Mouse (Mus musculus): ENCODE results near the gene Rrn3.
A peak's percentile ranks its signal among the peaks of the same experiment; 100 is the strongest.
"Not testable (repeated sequence)": the region's sequence is repeated elsewhere in the genome, so short reads cannot be mapped to it uniquely, and the experiment has no call there.

Gene Rrn3

DNA sequence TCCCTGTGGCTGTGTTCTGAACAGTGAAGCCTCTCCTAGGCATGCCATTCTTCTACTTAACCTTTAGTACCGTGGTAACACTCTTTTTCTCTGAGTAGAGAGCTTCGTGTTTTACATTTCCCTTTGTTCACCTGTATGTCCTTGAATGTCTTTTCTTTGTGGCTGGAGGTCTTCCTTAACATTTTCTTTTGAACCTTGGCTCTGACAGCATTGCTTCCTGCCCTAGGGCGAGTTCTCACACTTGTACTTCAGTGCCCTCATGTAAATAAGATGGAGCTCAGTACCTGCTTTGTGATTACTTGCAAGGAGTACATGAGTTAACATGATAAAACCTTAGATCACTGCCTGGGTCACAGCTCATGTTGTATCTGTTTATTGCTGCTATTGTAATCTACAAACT lies 5.4 kb downstream of the Rrn3 start:
- DNase-seq (ENCODE audit: low spot score in 2 of 2): no peak

DNA sequence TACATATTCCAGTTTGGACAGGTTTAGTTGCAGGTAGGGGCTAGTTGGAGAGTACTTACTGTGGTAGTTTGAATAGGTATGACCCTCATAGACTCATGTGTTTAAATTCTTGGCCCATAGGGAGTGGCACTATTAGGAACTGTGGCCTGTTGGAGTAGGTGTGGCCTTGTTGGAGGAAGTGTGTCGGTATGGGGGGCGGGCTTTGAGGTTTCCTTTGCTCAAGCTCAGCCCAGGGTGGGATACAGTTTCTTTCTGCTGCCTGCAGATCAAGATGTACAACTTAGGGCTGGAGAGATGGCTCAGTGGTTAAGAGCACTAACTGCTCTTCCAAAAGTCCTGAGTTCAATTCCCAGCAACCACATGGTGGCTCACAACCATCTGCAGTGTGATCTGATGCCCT lies 12.9 kb downstream of the Rrn3 start:
- not testable (repeated sequence) for DNase-seq (ENCODE audit: low spot score in 2 of 2)

DNA sequence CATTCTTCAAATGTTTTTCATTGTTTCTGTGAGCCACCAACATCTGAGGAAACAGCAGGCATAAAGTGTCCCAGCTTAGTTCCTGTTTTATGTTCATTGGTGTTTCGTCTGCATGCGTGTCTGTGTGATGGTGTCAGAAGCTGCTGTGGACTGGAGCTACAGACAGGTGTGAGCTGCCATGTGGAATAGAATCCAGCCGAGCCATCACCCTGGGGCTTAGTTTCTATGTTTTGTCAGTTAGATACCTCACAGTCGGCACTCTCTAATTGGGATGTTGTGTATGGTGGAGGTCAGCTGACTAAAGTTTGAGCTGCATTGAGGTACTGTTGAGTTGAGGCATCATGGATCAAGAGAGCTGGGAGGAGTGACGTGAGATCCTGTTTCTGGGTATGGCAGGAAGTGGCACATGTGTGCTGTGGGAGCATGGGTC lies 16.3 kb downstream of the Rrn3 start:
- peak; percentile 16 to 43 for DNase-seq (ENCODE audit: low spot score in 2 of 2)

DNA sequence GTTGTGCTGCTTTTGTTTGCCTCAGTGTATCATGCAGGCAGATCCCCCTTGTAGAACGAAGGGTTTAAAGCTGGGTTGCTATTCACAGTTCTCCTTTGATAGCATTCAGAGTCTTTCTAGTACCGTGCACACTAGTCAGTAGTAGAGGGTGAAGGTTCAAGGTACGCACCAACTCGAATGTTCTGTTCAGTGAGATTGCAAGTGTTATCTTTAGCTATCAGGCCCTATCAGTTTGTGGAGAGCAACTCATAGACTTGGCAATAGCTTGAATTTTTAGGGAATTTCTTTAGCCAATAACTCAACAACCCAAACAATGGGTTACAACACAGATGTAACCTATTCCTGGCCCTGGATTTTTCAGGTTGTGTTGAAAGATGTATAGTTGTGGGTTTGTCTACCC lies 20.7 kb downstream of the Rrn3 start:
- DNase-seq (ENCODE audit: low spot score in 2 of 2): no peak

DNA sequence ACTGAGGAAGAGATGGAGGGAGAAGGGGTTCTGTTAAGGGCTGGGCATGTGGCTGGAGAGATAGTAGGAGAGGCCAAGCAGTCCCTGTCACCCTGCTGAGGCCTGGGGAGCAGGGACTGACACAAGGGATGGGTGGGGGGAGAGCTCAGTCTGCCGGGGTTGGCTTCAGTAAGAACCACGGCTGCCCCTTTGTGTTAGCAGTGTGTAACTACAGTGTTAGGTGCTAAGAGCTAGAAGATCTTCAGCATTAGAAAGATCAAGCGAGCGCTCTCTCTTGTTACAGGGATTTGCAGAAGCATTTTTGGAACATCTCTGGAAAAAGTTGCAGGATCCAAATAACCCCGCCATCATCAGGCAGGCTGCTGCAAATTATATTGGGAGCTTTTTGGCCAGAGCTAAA lies 24.2 kb downstream of the Rrn3 start:
- no peak for DNase-seq (ENCODE audit: low spot score in 2 of 2)

DNA sequence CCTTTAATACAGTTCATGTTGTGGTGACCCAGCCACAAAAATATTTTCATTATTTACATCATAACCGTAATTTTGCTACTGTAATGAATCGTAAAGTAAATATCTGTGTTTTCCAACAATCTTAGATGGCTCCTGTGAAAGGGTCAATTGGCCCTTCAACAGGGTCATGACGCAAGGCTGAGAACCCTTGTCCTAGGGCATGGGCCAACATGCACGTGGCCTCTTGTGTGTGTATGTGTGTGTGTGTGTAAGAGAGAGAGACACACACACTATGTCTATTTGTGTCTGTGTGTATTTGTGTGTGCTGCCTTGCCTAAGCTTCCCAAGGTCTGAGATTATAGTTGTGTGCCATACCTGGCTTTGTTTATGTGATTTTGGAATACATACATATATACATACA lies 27.1 kb downstream of the Rrn3 start:
- no peak for DNase-seq (ENCODE audit: low spot score in 2 of 2)

DNA sequence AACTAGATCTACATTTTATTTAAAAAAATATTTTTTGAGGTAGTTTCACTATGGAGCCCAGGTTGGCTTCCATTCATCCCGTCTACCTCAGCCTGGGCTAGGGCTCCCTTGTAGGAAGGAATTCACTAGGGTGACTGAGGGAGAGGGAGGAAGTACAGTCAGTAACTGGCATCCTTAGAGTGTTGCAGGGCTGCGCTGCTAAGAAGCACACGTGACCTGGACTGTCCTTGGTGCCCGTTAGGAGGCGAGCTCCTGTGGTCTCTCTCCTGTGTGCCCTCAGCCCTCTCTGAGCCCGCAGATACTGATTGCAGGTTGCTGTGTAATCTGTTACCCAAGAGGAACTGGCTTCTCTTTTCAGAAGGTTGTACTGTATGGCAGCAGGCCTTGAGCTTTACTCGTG lies 27.9 kb downstream of the Rrn3 start:
- DNase-seq (ENCODE audit: low spot score in 2 of 2): no peak

DNA sequence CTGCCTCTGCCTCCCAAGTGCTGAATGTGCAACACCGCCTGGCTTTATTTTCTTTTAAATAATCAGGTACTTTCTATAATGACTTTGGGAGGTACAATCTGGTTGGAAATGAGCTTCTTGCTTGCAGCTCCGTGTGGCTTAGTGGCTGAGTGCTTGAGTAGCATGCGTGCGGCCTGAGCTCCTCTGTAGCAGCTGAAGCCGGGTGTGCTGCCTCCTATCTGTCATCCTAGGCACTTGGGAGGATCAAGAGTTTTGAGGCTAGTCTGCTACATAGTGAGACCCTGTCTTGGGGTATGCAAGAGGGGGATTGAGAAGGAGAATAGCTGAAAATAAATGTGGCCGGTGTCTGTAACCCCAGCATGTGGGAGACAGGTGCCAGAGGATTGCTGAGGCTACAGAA lies 31.6 kb downstream of the Rrn3 start:
- DNase-seq (ENCODE audit: low spot score in 2 of 2): no peak

DNA sequence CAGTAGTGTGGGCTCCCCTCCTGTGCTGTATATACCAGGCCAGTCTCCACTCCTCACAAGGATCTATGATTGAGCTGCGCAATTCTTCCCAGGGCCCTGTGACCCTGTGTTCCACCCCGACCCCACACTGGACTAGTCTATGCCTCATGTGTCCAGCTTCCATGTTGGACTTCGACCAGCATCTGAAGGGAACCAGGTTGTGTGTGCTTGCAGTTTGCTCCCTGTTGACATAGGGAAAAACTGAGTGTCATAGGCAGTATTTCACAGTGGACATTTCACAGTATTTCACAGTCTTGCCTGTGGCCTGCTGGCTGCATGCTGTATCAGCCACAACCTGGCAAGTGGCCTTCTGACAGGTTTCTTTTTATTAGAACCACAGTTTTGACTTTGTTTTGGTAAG lies 32.7 kb downstream of the Rrn3 start:
- DNase-seq (ENCODE audit: low spot score in 2 of 2): no peak

DNA sequence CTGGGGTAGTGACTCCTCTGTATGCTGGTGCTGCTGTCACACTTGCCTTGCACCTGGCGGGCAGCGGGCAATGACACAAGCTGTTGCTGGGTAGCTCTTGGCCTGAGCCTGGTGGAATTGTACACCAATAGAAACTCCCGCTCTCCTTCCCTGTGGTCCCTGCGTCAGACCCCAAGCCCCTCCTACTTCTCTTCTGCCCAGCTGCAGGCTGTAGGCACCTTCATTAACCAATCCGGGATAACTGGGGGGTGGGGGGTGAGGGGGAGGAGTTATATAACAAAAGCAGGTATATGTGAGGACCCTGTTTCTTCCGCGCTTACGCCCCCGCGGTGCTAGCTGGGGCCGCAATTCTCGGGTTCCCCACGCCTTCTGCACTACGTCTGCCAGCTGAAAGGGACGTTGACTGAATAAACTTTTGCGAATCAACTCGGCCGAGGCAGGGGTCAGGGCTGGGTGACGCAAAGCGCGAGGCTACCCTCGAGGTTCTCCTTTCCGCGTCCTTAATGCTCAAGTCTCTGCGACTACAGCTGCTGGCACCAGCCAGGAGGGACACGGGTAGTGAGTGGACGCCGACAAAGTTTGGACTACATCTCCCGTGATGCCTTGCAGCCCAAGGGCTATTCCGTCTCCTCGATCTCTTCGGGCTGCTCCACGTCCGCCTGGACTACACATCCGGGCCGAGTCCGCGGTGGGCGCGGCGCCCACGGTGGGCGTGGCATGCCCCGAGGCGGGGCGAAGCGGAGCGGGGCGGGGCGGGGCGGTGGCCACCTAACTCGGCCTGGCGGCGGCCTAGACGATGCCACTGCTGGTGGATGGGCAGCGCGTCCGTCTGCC lies 38.3 kb downstream of the Rrn3 start, which contains the start of gene Ntan1:
Ntan1 (plus strand) TSS at position 286 of the 834 bp plus-strand sequence.
- DNase-seq (ENCODE audit: low spot score in 2 of 2): peak; percentile 93 to 94

DNA sequence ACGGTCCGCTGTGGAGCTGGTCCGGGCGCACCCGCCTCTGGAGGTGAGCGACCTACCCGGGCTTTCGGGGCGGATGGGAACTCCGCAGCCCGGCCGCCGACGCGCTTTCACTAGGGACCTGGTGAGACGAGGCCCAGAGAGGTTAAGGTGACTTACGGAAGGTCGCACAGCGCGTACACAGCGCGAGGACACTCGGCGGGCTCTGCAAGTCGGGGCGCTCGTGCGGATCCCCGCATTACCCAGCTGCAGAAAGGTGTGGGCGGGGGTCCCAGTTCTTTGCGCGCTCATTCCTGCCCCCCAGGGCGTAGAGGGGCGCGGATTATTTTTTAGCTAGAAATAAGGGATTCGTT lies 38.9 kb downstream of the Rrn3 start:
- no peak for DNase-seq (ENCODE audit: low spot score in 2 of 2)

DNA sequence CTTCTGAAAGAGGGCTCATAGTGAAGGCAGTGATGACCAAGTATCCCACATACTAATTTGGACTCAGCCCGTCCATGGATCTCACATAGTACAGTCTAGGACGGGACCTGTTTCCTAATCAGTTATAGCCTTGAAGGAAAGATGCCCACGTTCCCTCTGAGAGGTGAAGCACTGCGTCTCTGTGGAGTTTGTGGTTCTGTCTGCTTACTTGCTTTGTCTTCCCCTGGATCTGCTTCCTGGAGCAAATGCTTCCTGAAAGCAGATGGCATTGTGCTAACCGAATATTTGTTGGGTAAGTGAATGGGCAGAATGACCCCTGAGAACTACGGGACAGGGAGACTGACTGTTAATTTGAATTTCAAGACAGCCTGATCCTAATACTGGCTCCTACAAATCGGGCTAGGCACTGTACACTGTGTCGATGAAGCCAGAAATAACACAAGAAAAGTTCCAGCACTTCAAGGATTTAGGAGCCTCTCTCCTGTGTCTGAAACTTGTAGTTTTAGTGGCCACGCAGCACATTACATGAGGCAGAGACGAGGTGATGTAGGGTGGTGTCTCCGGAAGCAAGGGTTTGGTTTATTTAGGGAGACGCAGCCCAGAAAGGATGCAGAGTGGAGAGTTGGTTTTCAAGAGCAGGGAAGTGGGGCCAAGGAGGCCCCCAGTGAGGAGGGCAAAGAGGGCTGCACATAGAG lies 39.4 kb downstream of the Rrn3 start:
- DNase-seq (ENCODE audit: low spot score in 2 of 2): peak in 1 of 2 experiments; percentile 7

DNA sequence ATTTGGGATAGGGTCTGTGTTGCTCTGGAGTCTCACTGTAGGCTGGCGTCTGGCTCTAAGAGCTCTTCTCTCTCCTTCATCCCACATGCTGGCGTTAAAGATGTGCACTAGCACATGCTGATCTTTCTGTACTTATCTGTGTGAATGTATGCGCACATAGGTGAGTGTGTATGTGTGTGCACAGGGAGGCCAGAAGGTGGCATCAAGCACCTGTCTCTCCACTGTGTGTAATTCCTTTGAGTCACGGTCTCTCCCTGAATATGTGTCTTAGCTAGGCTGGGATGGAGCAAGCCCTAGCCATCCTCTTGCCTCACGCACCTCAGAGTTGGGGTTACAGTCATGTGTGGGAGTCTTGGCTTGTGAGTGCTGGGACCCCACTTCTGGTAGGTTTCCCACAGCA lies 40.3 kb downstream of the Rrn3 start:
- DNase-seq (ENCODE audit: low spot score in 2 of 2): no peak

DNA sequence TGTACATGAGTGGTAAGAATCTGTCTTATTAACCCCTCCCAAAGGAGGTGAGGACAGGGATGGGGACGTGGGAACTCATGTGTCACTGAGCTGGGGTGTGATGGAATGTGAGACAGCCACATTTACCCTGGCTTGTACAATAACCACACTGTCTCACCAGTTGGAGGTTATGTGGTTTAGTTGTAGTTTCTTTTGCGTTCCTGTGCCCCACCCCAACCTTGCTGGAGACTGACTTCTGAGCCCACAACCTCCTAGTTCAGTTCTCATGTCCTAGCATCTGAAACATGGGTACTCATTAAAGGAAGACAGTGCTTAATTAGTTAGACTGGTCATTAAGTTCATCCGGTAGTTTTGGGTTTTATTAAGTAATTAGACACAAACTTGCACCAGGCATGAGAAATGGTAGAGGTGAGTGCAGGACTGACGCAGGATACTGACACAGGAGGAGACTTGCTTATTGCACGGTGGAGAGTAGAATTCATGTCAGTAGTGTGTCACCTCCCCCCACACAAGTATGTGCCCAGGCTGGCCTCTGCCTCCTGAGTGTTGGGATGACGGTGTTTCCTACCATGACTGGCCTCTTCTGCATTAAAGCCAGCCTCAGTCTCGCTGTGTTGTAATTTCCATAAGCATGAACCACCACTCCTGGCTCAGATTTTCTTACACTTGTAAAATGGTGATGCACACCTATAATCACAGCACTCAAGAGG lies 45.4 kb downstream of the Rrn3 start:
- no peak for DNase-seq (ENCODE audit: low spot score in 2 of 2)

DNA sequence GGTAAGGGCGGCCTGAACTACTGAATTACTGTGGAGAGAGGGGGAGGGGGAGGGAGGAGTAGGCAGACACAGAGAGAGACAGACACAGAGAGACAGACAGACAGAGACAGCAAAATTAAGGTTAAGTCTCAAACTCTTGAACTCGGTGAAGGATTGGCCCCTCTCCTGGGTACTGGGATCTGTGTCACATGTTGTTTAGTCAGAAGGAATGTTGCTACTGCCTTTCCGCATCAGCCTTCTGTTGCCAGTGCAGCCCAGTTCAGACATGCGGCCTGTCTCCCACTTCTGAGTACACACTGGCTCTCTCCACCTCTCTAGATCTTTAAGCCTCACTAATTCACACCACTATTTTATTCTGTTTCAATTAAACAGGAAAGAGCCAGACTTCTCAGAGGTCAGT lies 46.0 kb downstream of the Rrn3 start:
- no peak for DNase-seq (ENCODE audit: low spot score in 2 of 2)

DNA sequence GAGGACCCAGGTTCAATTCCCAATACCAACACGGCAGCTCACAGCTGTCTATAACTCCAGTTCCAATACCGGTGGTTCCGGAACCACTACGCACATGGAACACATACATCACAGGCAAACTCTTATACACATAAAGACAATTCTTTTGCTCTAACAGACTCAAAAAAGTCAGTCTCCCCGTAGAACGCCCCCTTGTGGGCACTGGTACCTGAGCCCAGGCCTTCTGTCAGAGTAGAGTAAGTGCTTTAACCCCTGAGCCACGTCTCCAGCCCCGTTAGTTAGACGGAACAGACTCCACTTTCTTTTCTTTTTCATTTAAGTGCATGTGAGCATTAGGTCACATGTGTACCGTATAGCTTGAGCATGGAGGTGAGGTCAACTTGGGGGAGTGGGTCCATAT lies 49.9 kb downstream of the Rrn3 start:
- peak in 1 of 2 experiments; percentile 18 for DNase-seq (ENCODE audit: low spot score in 2 of 2)

DNA sequence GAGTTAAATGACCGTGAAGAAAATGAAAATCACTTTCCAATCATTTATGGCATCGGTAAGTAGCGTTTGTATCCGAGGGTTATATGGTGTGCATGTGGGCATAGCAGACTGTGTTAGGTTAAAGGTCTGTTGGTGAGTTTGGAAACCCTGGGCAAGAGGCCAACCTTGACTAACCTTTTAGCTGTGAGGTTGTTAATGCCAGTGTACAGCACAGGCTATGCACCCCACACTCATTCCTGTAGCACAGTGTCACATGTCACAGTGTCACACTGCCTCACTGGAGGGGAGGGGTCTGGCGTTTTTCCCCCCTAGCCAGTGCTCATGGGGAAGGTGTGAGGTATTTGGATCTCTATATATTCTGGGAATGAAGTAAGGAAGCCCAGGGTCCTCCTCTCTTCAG lies 51.1 kb downstream of the Rrn3 start:
- no peak for DNase-seq (ENCODE audit: low spot score in 2 of 2)

DNA sequence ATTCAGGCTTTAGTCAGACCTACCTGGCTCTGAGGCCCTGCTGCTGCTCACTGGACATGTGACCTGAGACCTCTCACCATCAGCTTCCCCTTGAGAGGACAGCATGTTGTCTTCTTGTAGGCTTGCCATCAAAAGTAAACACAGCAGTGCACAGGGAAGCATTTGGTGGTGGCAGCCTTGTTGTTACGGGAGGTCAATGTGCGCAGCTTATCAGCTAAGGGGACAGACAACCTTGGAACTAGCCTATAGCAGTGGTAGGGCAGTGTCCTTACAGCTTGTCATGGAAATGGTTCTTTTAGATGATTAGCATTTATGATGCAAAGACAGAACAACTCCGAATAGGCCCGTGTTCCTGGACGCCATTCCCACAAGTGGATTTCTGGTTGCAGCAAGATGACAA lies 53.9 kb downstream of the Rrn3 start:
- DNase-seq (ENCODE audit: low spot score in 2 of 2): no peak

DNA sequence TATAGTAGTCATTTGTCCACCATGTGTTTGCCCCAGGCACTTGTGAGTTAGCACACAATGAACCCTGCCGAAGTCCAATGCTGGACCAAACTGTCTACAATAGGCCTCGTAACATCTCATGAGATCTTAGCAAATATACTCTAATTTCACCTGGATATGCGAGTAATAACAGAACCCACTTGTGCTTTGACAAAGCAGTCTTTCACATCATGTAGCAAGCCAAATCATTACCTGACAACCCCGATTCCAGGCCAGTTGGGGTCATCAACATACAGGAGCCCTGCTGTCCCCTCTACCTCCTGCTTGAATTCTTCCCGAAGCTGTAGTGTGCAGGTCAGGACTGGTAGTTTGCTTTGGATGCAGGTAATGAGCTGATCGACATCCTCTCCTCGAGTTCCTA lies 59.5 kb downstream of the Rrn3 start:
- DNase-seq (ENCODE audit: low spot score in 2 of 2): no peak

DNA sequence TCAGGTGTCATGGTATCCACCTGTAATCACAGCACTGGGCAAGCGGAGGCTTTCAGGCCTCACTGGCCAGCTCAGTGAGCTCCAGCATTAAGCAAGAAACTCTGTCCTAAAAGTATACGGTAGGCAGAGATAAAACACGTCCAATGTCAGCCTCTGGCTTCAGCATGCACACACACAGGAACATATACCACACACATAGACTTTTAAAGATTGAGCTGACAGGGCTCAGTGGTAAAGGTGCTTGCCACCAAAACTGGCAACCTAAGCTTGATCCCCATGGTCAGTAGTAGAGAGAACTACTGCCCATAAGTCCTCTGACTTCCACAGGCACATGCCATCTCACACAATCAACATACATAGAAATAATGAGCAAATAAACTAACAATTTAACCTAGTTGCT lies 60.4 kb downstream of the Rrn3 start:
- no peak for DNase-seq (ENCODE audit: low spot score in 2 of 2)

DNA sequence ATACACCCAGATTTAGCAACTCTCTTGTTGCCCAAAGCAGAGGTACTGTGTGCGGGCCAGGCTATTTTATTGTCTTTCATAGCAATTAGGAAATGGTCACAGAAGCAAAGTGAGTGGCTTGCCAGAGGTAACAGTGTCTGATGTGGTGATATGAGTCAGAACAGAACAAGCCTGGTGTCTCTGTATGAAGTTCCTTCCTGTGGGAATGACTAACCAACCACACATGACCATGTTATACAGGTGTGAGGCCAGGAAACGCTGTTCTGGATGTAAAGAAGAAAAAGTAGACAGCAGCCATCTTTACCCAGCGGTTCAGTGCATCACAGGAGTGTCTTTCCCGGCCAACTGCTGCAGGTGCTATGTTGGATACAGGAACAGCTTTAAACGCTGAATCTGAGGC lies 64.5 kb downstream of the Rrn3 start:
- no peak for DNase-seq (ENCODE audit: low spot score in 2 of 2)

DNA sequence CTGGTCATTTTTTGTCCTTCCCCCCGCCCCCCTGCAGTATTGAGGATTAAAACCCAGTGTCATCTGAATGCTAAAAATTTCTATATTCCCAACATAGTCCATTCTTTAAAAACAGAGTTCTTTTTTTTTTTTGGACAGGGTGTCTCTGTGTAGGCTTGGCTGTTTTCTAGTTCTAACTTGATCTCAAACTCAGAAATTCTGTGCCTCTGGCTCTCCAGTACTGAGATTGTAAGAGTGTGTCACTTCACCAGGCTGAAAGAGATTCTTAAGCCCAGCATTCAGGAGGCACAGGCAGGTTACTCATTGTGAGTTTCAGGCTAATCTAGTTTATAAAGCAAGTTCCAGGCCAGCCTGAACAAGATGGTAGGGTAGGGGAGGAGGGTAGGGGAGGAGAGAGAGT lies 66.2 kb downstream of the Rrn3 start:
- no peak for DNase-seq (ENCODE audit: low spot score in 2 of 2)

DNA sequence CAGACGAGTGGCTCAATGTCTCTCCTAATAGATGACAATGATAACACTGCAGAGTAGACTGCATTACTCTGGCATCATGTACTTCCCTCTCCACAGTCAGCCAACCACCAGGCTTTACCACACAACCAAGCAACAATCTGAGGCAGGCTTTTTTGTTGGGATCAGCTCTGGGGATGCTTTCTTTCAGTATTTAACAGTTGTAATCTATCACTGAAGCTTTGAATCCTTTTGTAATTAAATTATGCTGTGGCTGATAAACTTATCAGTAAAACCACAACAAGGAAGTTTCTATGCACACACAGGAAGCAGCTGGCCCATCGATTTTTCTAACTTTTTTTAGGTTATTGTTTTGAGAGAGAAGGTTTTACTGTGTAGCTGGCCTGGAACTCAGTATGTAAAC lies 67.8 kb downstream of the Rrn3 start:
- DNase-seq (ENCODE audit: low spot score in 2 of 2): no peak

All from natural killer cell, adult 2 months (primary cell).